Mouse (Mus musculus) ES-E14 (cell line): ENCODE results near the gene Cdkn1a. TPM values are rescaled to one million over a fixed set of nuclear protein-coding genes. Genes with fewer than 3 reads are reported as not detected.

Experiments used
- DNase-seq: peaks from one replicate; pipeline ENCODE4 v3.0.0-alpha.2; 2013; ENCODE audit warnings: low read depth, low spot score
- H3K27ac ChIP-seq: 2 replicates; pipeline ENCODE4 v1.5.1; 2012; ENCODE audit warnings: low read depth, mild to moderate bottlenecking, low read length, moderate library complexity, mixed read lengths; ENCODE audit not compliant: poor library complexity, insufficient read depth, severe bottlenecking
- H3K36me3 ChIP-seq: 2 replicates; pipeline ENCODE4 v1.6.1; 2012; ENCODE audit warnings: mild to moderate bottlenecking, low read length, moderate library complexity, mixed read lengths; ENCODE audit not compliant: control insufficient read depth, poor library complexity, insufficient read depth, severe bottlenecking
- H3K4me1 ChIP-seq, 2 experiments: fragments of 150-350 bp in 1 of 2; sonication (generic) in 1 of 2; 2 replicates each; pipeline ENCODE4 v1.6.1; 2012; ENCODE audit warnings: low read length in 2 of 2, mild to moderate bottlenecking in 1 of 2, mixed read lengths in 1 of 2; ENCODE audit not compliant: control insufficient read depth in 2 of 2, insufficient read depth in 2 of 2, poor library complexity in 1 of 2
- H3K4me3 ChIP-seq, 2 experiments: fragments of 150-350 bp in 1 of 2; sonication (generic) in 1 of 2; 2 replicates each; pipeline ENCODE4 v1.5.1; 2012; ENCODE audit warnings: low read length in 2 of 2, low read depth in 1 of 2, mild to moderate bottlenecking in 1 of 2, mixed read lengths in 1 of 2; ENCODE audit not compliant: insufficient read depth in 1 of 2, poor library complexity in 1 of 2, severe bottlenecking in 1 of 2
- H3K9ac ChIP-seq: 2 replicates; pipeline ENCODE4 v1.6.1; 2012; ENCODE audit warnings: low read depth, mild to moderate bottlenecking, low read length, mixed read lengths; ENCODE audit not compliant: poor library complexity, insufficient read depth, severe bottlenecking
- H3K9me3 ChIP-seq: fragments of 150-350 bp; sonication (generic); 2 replicates; pipeline ENCODE4 v1.6.1; 2012; ENCODE audit warnings: low read depth, mild to moderate bottlenecking, low read length; ENCODE audit not compliant: control insufficient read depth, insufficient read depth
- CHD2 ChIP-seq: IDR thresholded peaks from 2 replicates; pipeline ENCODE4 v1.6.1; 2014; ENCODE audit warnings: mild to moderate bottlenecking, low read depth, low read length, inconsistent platforms
- HCFC1 ChIP-seq: IDR thresholded peaks from 2 replicates; pipeline ENCODE4 v1.6.1; 2012; ENCODE audit warnings: low read length, inconsistent platforms, borderline replicate concordance; ENCODE audit not compliant: insufficient read depth
- MAFK ChIP-seq: IDR thresholded peaks from 2 replicates; pipeline ENCODE4 v1.6.1; 2014; ENCODE audit warnings: mild to moderate bottlenecking, low read depth, low read length, inconsistent platforms; ENCODE audit not compliant: insufficient read depth
- ZC3H11A ChIP-seq: IDR thresholded peaks from 2 replicates; pipeline ENCODE4 v1.6.1; 2012; ENCODE audit warnings: low read depth, mild to moderate bottlenecking, inconsistent platforms, low read length, borderline replicate concordance
- ZNF384 ChIP-seq: IDR thresholded peaks from 2 replicates; pipeline ENCODE4 v1.6.1; 2012; ENCODE audit warnings: low read depth, low read length, inconsistent platforms
- in situ Hi-C, 2 experiments: fragments of 600-800 bp; cut with MboI; formaldehyde crosslinking; loops; one replicate each; pipeline ENCODE4 v1.15.1; 2025; ENCODE audit warnings: low sequenced_read_pairs in 2 of 2, inconsistent platforms in 1 of 2; ENCODE audit not compliant: unreplicated experiment in 2 of 2
- total RNA-seq: library from RNA; depleted of rRNA; stranded (reverse); fragments of 300-350 nt; gene quantifications from 2 replicates; pipeline ENCODE4 v1.2.3, GENCODE M21; 2012

Gene Cdkn1a
- total RNA-seq, 1 experiment = 32.3 TPM

DNA sequence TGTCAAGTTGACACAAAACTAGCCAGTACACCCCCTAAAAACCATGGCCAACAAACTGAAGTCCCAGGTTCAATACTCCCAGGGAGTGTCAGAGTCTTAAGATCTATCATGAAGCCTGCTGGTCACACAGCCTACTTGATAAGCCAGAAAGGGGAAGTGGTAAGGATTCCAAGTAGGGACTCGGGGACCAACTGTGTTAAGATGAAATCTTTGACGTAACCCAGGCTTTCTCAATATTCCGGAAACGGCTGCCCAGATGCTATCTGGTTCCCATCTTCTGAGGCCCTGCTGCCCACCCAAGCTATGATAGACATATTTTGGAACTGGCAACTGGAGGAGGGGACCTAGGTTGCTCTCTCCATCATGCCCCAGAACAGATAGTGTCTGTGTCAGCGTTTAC, 20.6 kb downstream of the Cdkn1a start:
- H3K9ac ChIP-seq = no peak overlapping the region
- in situ Hi-C loops = no loop called here
- no peaks in the 10 kb centered on the region for H3K36me3 ChIP-seq
- H3K4me3 ChIP-seq = no peak overlapping the region
- no peak overlapping the region for H3K27ac ChIP-seq
- H3K9me3 ChIP-seq = no peaks in the 10 kb centered on the region
- no peak for DNase-seq
- peaks cover 0 to 3% of the 10 kb centered on the region in 2 experiments; a peak in 2 of 4 replicates for H3K4me1 ChIP-seq
- no peak for TF ChIP-seq MAFK
- no peak for TF ChIP-seq ZNF384
- TF ChIP-seq HCFC1 = no peak
- no peak for TF ChIP-seq ZC3H11A
- TF ChIP-seq CHD2 = no peak

- in situ Hi-C loops = no loop called here
- TF ChIP-seq ZC3H11A = no peak
- no peak for TF ChIP-seq HCFC1
- TF ChIP-seq ZNF384 = no peak
- no peak for TF ChIP-seq MAFK
- TF ChIP-seq CHD2 = no peak
Observed at GRCm38 (mm10) chr17:29113591-29114352, 23.0 kb downstream of the Cdkn1a start, which contains the start of gene Rab44. TSS of gene Rab44 (plus strand) at chr17:29114145.

DNA sequence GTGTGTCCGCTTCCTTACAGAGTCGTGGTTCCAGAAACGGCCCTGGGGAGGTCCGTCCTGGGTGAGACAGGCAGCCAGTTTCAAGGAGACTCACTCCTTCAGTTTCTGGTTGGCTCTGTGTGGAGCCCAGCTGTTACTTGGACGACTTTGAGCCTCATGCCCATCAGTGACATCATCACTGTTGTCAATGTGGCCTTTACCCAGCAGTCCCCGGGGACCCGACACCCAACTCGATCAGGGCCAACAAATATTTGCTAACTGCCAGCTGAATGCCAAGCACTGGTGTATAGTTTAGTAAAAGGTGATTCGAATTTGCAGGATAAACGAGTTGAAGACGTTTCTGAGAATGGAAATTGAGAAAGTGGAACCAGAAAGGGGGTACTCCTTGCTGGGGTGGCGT, 25.2 kb downstream of the Cdkn1a start:
- H3K36me3 ChIP-seq = no peaks in the 10 kb centered on the region
- DNase-seq = no peak
- no peaks in the 10 kb centered on the region for H3K9me3 ChIP-seq
- H3K4me3 ChIP-seq = no peak overlapping the region
- TF ChIP-seq ZC3H11A (no peak), MAFK (no peak), HCFC1 (no peak), ZNF384 (no peak), CHD2 (no peak)
- no peak overlapping the region for H3K27ac ChIP-seq
- H3K9ac ChIP-seq = no peak overlapping the region
- in situ Hi-C loops = no loop called here
- peaks cover 0 to 7% of the 10 kb centered on the region in 2 experiments; a peak in 2 of 4 replicates for H3K4me1 ChIP-seq

More at GRCm38 (mm10) chr17:29113591-29114352, 23.0 kb downstream of the Cdkn1a start, which contains the start of gene Rab44:
- no peak within 1 kb of the TSS for H3K4me3 ChIP-seq
- no peak within 1 kb of the TSS for H3K27ac ChIP-seq
- H3K4me1 ChIP-seq = peaks cover 0 to 7% of the 10 kb centered on the region in 2 experiments; a peak in 2 of 4 replicates
- H3K9me3 ChIP-seq = no peaks in the 10 kb centered on the region
- H3K36me3 ChIP-seq = no peaks in the 10 kb centered on the region
- no peak within 1 kb of the TSS; the same call in 1 of the 2 replicates for H3K9ac ChIP-seq
- no peak for DNase-seq

DNA sequence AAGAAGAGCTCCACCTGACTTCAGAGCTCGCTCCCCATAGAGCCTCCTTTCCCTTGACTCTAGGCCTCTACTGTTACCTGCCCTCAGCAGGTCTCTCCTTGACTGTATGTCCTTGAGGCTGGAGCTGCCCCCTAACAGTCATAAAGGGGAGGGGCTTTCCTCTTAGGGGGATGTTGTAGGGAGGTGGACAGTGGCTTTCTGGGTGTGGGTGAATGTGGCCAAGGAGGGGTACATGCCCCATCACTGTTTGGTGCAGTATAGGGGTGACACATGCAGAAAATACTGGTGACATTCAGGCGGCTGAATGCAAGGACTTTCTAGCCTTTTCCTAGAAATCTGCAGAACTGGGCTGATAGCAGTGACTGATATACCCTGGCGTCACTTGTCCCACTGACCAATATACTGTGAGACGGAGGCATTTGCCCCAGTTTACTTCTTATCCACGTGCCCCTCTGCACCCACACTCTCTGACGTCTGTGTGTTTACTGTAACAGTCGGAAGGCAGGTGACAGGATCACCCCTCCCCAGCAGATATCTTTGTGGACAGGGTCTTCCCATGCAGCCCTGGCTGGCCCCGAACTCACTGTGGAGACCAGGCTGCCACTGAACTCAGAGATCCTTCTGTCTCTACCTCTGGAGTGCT, 26.4 kb downstream of the Cdkn1a start:
- Histone ChIP-seq H3K4me3 (no peak overlapping the region), H3K4me1 (peaks cover 0 to 7% of the 10 kb centered on the region in 2 experiments; a peak in 2 of 4 replicates), H3K9me3 (no peaks in the 10 kb centered on the region), H3K9ac (no peak overlapping the region), H3K36me3 (no peaks in the 10 kb centered on the region), H3K27ac (no peak overlapping the region)
- DNase-seq = no peak
- no peak for TF ChIP-seq CHD2
- in situ Hi-C loops = no loop called here
